ENCODE assay signal across 13 mouse cellular contexts in genomic region chr17:34804871-34805562, GRCm38 (mm10). TPM values are rescaled to one million over a fixed set of nuclear protein-coding genes. Genes with fewer than 3 reads are reported as not detected.
DNase-seq lines count a peak whose midpoint lies in the region; ATAC-seq and TF ChIP-seq lines count a peak whose summit lies in the region.
"Had no signal": no experiment of that assay in that cellular context is flagged by ENCODE, and none has a peak within 500 bp of the region (broad histone marks: within the 10 kb centered on the region; RNA-seq: fewer than 3 reads in every experiment).

No protein-coding gene starts in this region.

- 73% methylated on average over 6 of the region's 6 CpGs for WGBS in heart, embryonic 12.5 days
- WGBS in kidney, embryonic 16.5 days, result 74% methylated on average over 6 of the region's 6 CpGs

- H3K9me3 ChIP-seq in heart, embryonic 12.5 days (replicated peaks), result peaks cover 8% of the 10 kb centered on the region
- peaks cover 6% of the 10 kb centered on the region; the same call in 1 of the 2 replicates for H3K9me3 ChIP-seq in kidney, embryonic 16.5 days (ENCODE audit: low read length)
- H3K9me3 ChIP-seq: stomach, embryonic 15.5 days had no signal

- peak; percentile 83 for DNase-seq in heart, adult 11 months
- DNase-seq in retina, postnatal 1 day, result peak; percentile 8
- DNase-seq in retina, embryonic 14.5 days (ENCODE audit: low spot score), result no peak
- peak; percentile 53 for DNase-seq in testis, postnatal 10 days (ENCODE audit: low spot score)
- DNase-seq in layer of hippocampus, postnatal 14 days (ENCODE audit: low spot score in 2 of 2), result no peak
- DNase-seq: midbrain, embryonic 14.5 days had no signal

- H3K27me3 ChIP-seq in heart, embryonic 12.5 days (replicated peaks), result no peaks in the 10 kb centered on the region
- no peaks in the 10 kb centered on the region for H3K27me3 ChIP-seq in kidney, embryonic 16.5 days (ENCODE audit: insufficient read depth, low read length)
- H3K27me3 ChIP-seq: stomach, embryonic 15.5 days had no signal

- no peak overlapping the region for H3K4me2 ChIP-seq in heart, embryonic 12.5 days
- no peak overlapping the region for H3K4me2 ChIP-seq in kidney, embryonic 16.5 days (replicated peaks; ENCODE audit: low read depth, low read length)
- H3K4me2 ChIP-seq: stomach, embryonic 15.5 days had no signal

- H3K4me3 ChIP-seq in heart, embryonic 12.5 days, result no peak overlapping the region
- no peak overlapping the region for H3K4me3 ChIP-seq in bone marrow macrophage, adult 2 months (ENCODE audit: insufficient read depth, low read length)
- no peak overlapping the region for H3K4me3 ChIP-seq in kidney, embryonic 16.5 days (ENCODE audit: low read length)
- H3K4me3 ChIP-seq: forebrain, embryonic 10.5 days; stomach, embryonic 15.5 days had no signal

- ATAC-seq in heart, embryonic 12.5 days (ENCODE audit: insufficient number of reproducible peaks, low FRiP score), result no peak
- no peak for ATAC-seq in kidney, embryonic 16.5 days (ENCODE audit: low FRiP score, low TSS enrichment)

- no peaks in the 10 kb centered on the region for H3K4me1 ChIP-seq in heart, embryonic 12.5 days (replicated peaks)
- no peaks in the 10 kb centered on the region for H3K4me1 ChIP-seq in bone marrow macrophage, adult 2 months (ENCODE audit: control insufficient read depth, insufficient read depth, low read length)
- H3K4me1 ChIP-seq in kidney, embryonic 16.5 days (ENCODE audit: insufficient read depth, low read length), result no peaks in the 10 kb centered on the region
- H3K4me1 ChIP-seq: forebrain, embryonic 10.5 days; stomach, embryonic 15.5 days had no signal

- no peak overlapping the region for H3K9ac ChIP-seq in heart, embryonic 12.5 days
- H3K9ac ChIP-seq in kidney, embryonic 16.5 days (replicated peaks; ENCODE audit: low read length), result no peak overlapping the region
- H3K9ac ChIP-seq: stomach, embryonic 15.5 days had no signal

- TF ChIP-seq CTCF in bone marrow macrophage, adult 2 months (IDR thresholded peaks at IDR 0.05; ENCODE audit: low read depth, low read length), result peak; percentile 57

- H3K27ac ChIP-seq in heart, embryonic 12.5 days (ENCODE audit: poor library complexity, severe bottlenecking), result no peak overlapping the region
- H3K27ac ChIP-seq in bone marrow macrophage, adult 2 months (ENCODE audit: insufficient read depth, low read depth, low read length), result no peak overlapping the region
- H3K27ac ChIP-seq in kidney, embryonic 16.5 days (ENCODE audit: low read length), result no peak overlapping the region
- H3K27ac ChIP-seq: forebrain, embryonic 10.5 days; stomach, embryonic 15.5 days had no signal

- TF ChIP-seq POLR2A in bone marrow macrophage, adult 2 months (IDR thresholded peaks at IDR 0.05; ENCODE audit: borderline replicate concordance, low read depth, low read length), result no peak

- H3K36me3 ChIP-seq in heart, embryonic 12.5 days, result no peaks in the 10 kb centered on the region
- H3K36me3 ChIP-seq in kidney, embryonic 16.5 days (ENCODE audit: insufficient read depth, low read length), result no peaks in the 10 kb centered on the region
- H3K36me3 ChIP-seq: forebrain, embryonic 10.5 days; stomach, embryonic 15.5 days had no signal

RNA-seq across cellular contexts. Expression of gene Cyp21a1, which starts 0.7 kb away (rescaled TPM):
- 0.15 TPM in 1 of 2 replicates, not detected in the other for polyA plus RNA-seq in heart, embryonic 12.5 days (2016; fragmentation: Nextera tagmentation; extraction: Ambion mirVana)
- polyA plus RNA-seq in bone marrow macrophage, adult 2 months (2012; ENCODE audit: insufficient read depth, insufficient read length, missing spikeins), result not detected in 2 replicates
- total RNA-seq in layer of hippocampus, postnatal 14 days (2021), result not detected
- 38.4 and 41.9 TPM in 2 replicates for polyA plus RNA-seq in kidney, embryonic 16.5 days (2015; fragmentation: Nextera tagmentation; extraction: Ambion mirVana)
- total RNA-seq: left cerebral cortex, postnatal 10 days had no signal
- polyA plus RNA-seq: forebrain, embryonic 10.5 days; lung, embryonic 16.5 days; midbrain, embryonic 14.5 days had no signal

RNA-seq across cellular contexts. Expression of gene Stk19, which starts 31.7 kb away (rescaled TPM):
- 18.2 and 19.6 TPM in 2 replicates for polyA plus RNA-seq in heart, embryonic 12.5 days (2016; fragmentation: Nextera tagmentation; extraction: Ambion mirVana)
- 33.8 and 44.1 TPM in 2 replicates for polyA plus RNA-seq in bone marrow macrophage, adult 2 months (2012; ENCODE audit: insufficient read depth, insufficient read length, missing spikeins)
- 10 to 100 TPM; 59.6 to 62.9 TPM for total RNA-seq in layer of hippocampus, postnatal 14 days (2021)
- 31.7 and 34.7 TPM in 2 replicates for polyA plus RNA-seq in kidney, embryonic 16.5 days (2015; fragmentation: Nextera tagmentation; extraction: Ambion mirVana)

RNA-seq across cellular contexts. Expression of gene Dxo, which starts 31.8 kb away (rescaled TPM):
- 37.2 and 39.9 TPM in 2 replicates for polyA plus RNA-seq in heart, embryonic 12.5 days (2016; fragmentation: Nextera tagmentation; extraction: Ambion mirVana)
- 30.8 and 38.9 TPM in 2 replicates for polyA plus RNA-seq in bone marrow macrophage, adult 2 months (2012; ENCODE audit: insufficient read depth, insufficient read length, missing spikeins)
- total RNA-seq in layer of hippocampus, postnatal 14 days (2021), result 10 to 100 TPM; 35.9 to 39.3 TPM
- polyA plus RNA-seq in kidney, embryonic 16.5 days (2015; fragmentation: Nextera tagmentation; extraction: Ambion mirVana), result 71.0 and 77.9 TPM in 2 replicates

RNA-seq across cellular contexts. Expression of gene Skiv2l, which starts 45.0 kb away (rescaled TPM):
- polyA plus RNA-seq in heart, embryonic 12.5 days (2016; fragmentation: Nextera tagmentation; extraction: Ambion mirVana), result 35.3 and 39.5 TPM in 2 replicates
- 37.8 and 40.2 TPM in 2 replicates for polyA plus RNA-seq in bone marrow macrophage, adult 2 months (2012; ENCODE audit: insufficient read depth, insufficient read length, missing spikeins)
- 10 to 100 TPM; 70.8 to 76.4 TPM for total RNA-seq in layer of hippocampus, postnatal 14 days (2021)
- 59.3 and 62.0 TPM in 2 replicates for polyA plus RNA-seq in kidney, embryonic 16.5 days (2015; fragmentation: Nextera tagmentation; extraction: Ambion mirVana)

RNA-seq across cellular contexts. Expression of gene Nelfe, which starts 45.2 kb away (rescaled TPM):
- 73.7 and 81.3 TPM in 2 replicates for polyA plus RNA-seq in heart, embryonic 12.5 days (2016; fragmentation: Nextera tagmentation; extraction: Ambion mirVana)
- 48.9 and 56.8 TPM in 2 replicates for polyA plus RNA-seq in bone marrow macrophage, adult 2 months (2012; ENCODE audit: insufficient read depth, insufficient read length, missing spikeins)
- 10 to 100 TPM; 29.6 to 30.9 TPM for total RNA-seq in layer of hippocampus, postnatal 14 days (2021)
- 117 and 121 TPM in 2 replicates for polyA plus RNA-seq in kidney, embryonic 16.5 days (2015; fragmentation: Nextera tagmentation; extraction: Ambion mirVana)

Comparison
In these comparisons a context has a peak if more than half of its experiments do, and no peak if none do; other contexts are left out.
1. DNase-seq: peak in heart, adult 11 months (single experiment), retina, postnatal 1 day (single experiment) and testis, postnatal 10 days (single experiment); none in retina, embryonic 14.5 days (single experiment) and layer of hippocampus, postnatal 14 days (0 of 2).
2. RNA of gene Cyp21a1, which starts 0.7 kb away (polyA plus RNA-seq): 38.4 to 41.9 TPM in kidney, embryonic 16.5 days; 0.15 TPM in heart, embryonic 12.5 days and not detected in bone marrow macrophage, adult 2 months; every median in the first group is over 10 times any median in the second.